Mouse (Mus musculus): ENCODE data around the gene Tln1. TPM values are rescaled to one million over a fixed set of nuclear protein-coding genes. Genes with fewer than 3 reads are reported as not detected.

The Tln1 gene
- polyA plus RNA-seq, 1 experiment from 2014 or later, result 90.9 TPM

GRCm38 (mm10) chr4:43512653-43513052, 49.8 kb downstream of the Tln1 start:
- 46% methylated on average over 7 of the region's 7 CpGs for WGBS
- no peak for ATAC-seq (ENCODE audit: insufficient number of reproducible peaks, insufficient read depth, low FRiP score, low read depth)
- Histone ChIP-seq H3K9me3 (ENCODE audit: control insufficient read depth, low read length) (no peaks in the 10 kb centered on the region), H3K9ac (ENCODE audit: low read length) (peak overlapping the region; percentile 16; the same call in 1 of the 2 replicates), H3K27ac (replicated peaks in 1 of 2; ENCODE audit: control insufficient read depth in 1 of 2, insufficient read depth in 1 of 2, low read depth in 2 of 2, low read length in 2 of 2) (no peak overlapping the region), H3K4me3 (ENCODE audit: control insufficient read depth in 1 of 2, insufficient read depth in 1 of 2, low read depth in 1 of 2, low read length in 2 of 2) (no peak overlapping the region), H3K4me2 (ENCODE audit: low read length) (no peak overlapping the region), H3K4me1 (ENCODE audit: control insufficient read depth in 2 of 2, insufficient read depth in 2 of 2, low read length in 2 of 2) (peaks cover 15 to 35% of the 10 kb centered on the region in 2 experiments), H3K27me3 (ENCODE audit: control insufficient read depth, insufficient read depth, low read length) (no peaks in the 10 kb centered on the region), H3K36me3 (ENCODE audit: control insufficient read depth, insufficient read depth, low read length) (peaks cover 30% of the 10 kb centered on the region)

GRCm38 (mm10) chr4:43511675-43512454, 50.6 kb downstream of the Tln1 start:
- Histone ChIP-seq H3K4me3 (ENCODE audit: control insufficient read depth in 1 of 2, insufficient read depth in 1 of 2, low read depth in 1 of 2, low read length in 2 of 2) (no peak overlapping the region), H3K9ac (ENCODE audit: low read length) (no peak overlapping the region), H3K4me2 (ENCODE audit: low read length) (0 out of 2 replicates have a peak overlapping the region, but pooled peaks have one; percentile 13), H3K27me3 (ENCODE audit: control insufficient read depth, insufficient read depth, low read length) (no peaks in the 10 kb centered on the region), H3K9me3 (ENCODE audit: control insufficient read depth, low read length) (no peaks in the 10 kb centered on the region), H3K4me1 (ENCODE audit: control insufficient read depth in 2 of 2, insufficient read depth in 2 of 2, low read length in 2 of 2) (peaks cover 16 to 35% of the 10 kb centered on the region in 2 experiments), H3K36me3 (ENCODE audit: control insufficient read depth, insufficient read depth, low read length) (peaks cover 23% of the 10 kb centered on the region), H3K27ac (replicated peaks in 1 of 2; ENCODE audit: control insufficient read depth in 1 of 2, insufficient read depth in 1 of 2, low read depth in 2 of 2, low read length in 2 of 2) (no peak overlapping the region)
- ATAC-seq (ENCODE audit: insufficient number of reproducible peaks, insufficient read depth, low FRiP score, low read depth), result no peak
- WGBS, result 42% methylated on average over 19 of the region's 19 CpGs

DNA sequence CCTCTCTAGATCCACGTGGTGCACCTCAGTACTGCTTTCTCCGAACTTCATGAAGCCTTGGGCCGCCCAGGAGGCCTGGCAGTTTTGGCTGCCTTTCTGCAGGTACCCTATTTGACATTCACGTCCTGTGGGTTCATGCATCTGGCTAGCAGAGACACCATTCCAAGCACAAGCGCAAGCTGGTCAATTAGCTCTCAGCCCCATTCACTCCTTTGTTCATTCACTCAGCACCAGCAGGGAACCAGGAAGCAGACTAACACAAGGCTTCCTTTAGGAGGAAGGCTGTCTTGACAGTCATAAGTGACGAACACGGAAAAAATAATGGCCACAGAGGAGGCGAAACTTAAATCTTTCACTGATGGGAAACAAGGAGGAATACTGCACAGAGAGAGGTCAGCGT, 53.4 kb downstream of the Tln1 start:
- H3K4me3 ChIP-seq (ENCODE audit: control insufficient read depth in 1 of 2, insufficient read depth in 1 of 2, low read depth in 1 of 2, low read length in 2 of 2), result peak overlapping the region; percentile 55 to 74
- no peaks in the 10 kb centered on the region for H3K27me3 ChIP-seq (ENCODE audit: control insufficient read depth, insufficient read depth, low read length)
- peaks cover 12 to 21% of the 10 kb centered on the region in 2 experiments for H3K4me1 ChIP-seq (ENCODE audit: control insufficient read depth in 2 of 2, insufficient read depth in 2 of 2, low read length in 2 of 2)
- no peak overlapping the region for H3K27ac ChIP-seq (replicated peaks in 1 of 2; ENCODE audit: control insufficient read depth in 1 of 2, insufficient read depth in 1 of 2, low read depth in 2 of 2, low read length in 2 of 2)
- H3K4me2 ChIP-seq (ENCODE audit: low read length), result peak overlapping the region; percentile 91
- ATAC-seq (ENCODE audit: insufficient number of reproducible peaks, insufficient read depth, low FRiP score, low read depth), result no peak
- no peaks in the 10 kb centered on the region for H3K9me3 ChIP-seq (ENCODE audit: control insufficient read depth, low read length)
- no peaks in the 10 kb centered on the region for H3K36me3 ChIP-seq (ENCODE audit: control insufficient read depth, insufficient read depth, low read length)
- WGBS, result 36% methylated on average over 9 of the region's 9 CpGs
- H3K9ac ChIP-seq (ENCODE audit: low read length), result peak overlapping the region; percentile 76

DNA sequence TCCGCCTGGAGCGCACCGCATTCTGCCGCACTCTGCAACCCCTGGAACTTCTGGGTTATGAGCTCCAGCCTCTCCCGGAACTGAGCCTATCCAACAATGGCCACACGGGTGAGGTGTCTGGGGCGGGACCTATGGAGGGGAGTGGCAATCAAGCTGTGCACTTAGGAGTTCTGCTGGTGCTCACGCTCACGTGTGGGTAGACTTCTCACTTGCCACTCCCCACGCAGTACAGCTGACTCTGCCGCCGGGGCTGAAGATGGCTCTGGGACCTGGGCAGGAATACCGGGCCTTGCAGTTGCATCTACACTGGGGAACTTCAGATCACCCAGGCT, 53.9 kb downstream of the Tln1 start:
- Histone ChIP-seq H3K4me2 (ENCODE audit: low read length) (peak overlapping the region; percentile 91), H3K4me3 (ENCODE audit: control insufficient read depth in 1 of 2, insufficient read depth in 1 of 2, low read depth in 1 of 2, low read length in 2 of 2) (peak overlapping the region; percentile 55 to 74), H3K9ac (ENCODE audit: low read length) (peak overlapping the region; percentile 76), H3K27me3 (ENCODE audit: control insufficient read depth, insufficient read depth, low read length) (no peaks in the 10 kb centered on the region), H3K36me3 (ENCODE audit: control insufficient read depth, insufficient read depth, low read length) (no peaks in the 10 kb centered on the region), H3K4me1 (ENCODE audit: control insufficient read depth in 2 of 2, insufficient read depth in 2 of 2, low read length in 2 of 2) (peaks cover 12 to 18% of the 10 kb centered on the region in 2 experiments), H3K9me3 (ENCODE audit: control insufficient read depth, low read length) (no peaks in the 10 kb centered on the region), H3K27ac (replicated peaks in 1 of 2; ENCODE audit: control insufficient read depth in 1 of 2, insufficient read depth in 1 of 2, low read depth in 2 of 2, low read length in 2 of 2) (peak overlapping the region; percentile 63 to 69; a peak in 3 of 4 replicates)
- ATAC-seq (ENCODE audit: insufficient number of reproducible peaks, insufficient read depth, low FRiP score, low read depth), result peak; percentile 77
- 2% methylated on average over 13 of the region's 13 CpGs for WGBS

DNA sequence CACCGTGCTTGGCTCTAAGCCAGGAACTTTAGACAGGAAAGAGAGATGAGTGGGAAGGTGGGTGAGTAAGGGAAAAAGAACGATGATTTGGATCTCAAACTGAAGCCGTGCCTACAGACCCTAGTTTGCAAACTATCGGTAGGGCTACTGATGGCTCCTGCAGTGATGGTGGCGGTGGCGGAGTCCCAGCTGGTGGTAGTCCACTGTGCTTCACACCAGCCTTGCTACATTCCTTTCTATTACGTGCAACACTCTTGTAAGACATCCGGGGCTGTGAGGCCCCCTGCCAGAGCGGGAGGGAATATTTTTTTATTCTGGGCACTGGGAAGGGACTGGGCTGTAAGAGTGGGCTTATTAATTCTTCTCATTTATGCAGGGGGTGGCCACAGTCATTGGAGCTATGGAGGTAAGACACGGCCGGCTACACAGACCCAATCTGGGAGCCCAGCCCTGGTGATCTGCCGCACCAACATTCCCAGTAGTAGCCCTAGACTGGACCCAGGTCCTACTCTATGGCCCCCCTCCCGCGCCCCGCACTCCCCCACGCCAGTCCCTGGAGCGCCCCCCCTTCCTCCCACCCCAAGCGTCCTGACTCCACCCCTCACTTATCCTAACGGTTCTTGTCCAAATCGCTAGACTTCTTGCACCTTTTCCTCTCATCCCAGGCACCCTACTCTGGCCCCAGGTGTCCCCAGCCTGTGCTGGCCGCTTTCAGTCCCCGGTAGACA, 54.4 kb downstream of the Tln1 start:
- no peaks in the 10 kb centered on the region for H3K36me3 ChIP-seq (ENCODE audit: control insufficient read depth, insufficient read depth, low read length)
- peak overlapping the region; percentile 63 to 69; a peak in 3 of 4 replicates for H3K27ac ChIP-seq (replicated peaks in 1 of 2; ENCODE audit: control insufficient read depth in 1 of 2, insufficient read depth in 1 of 2, low read depth in 2 of 2, low read length in 2 of 2)
- 4% methylated on average over 21 of the region's 22 CpGs for WGBS
- no peaks in the 10 kb centered on the region for H3K27me3 ChIP-seq (ENCODE audit: control insufficient read depth, insufficient read depth, low read length)
- peaks cover 12 to 18% of the 10 kb centered on the region in 2 experiments for H3K4me1 ChIP-seq (ENCODE audit: control insufficient read depth in 2 of 2, insufficient read depth in 2 of 2, low read length in 2 of 2)
- H3K9ac ChIP-seq (ENCODE audit: low read length), result peak overlapping the region; percentile 76
- no peaks in the 10 kb centered on the region for H3K9me3 ChIP-seq (ENCODE audit: control insufficient read depth, low read length)
- ATAC-seq (ENCODE audit: insufficient number of reproducible peaks, insufficient read depth, low FRiP score, low read depth), result peak; percentile 25; the same call in 1 of the 2 replicates
- H3K4me2 ChIP-seq (ENCODE audit: low read length), result peak overlapping the region; percentile 91
- H3K4me3 ChIP-seq (ENCODE audit: control insufficient read depth in 1 of 2, insufficient read depth in 1 of 2, low read depth in 1 of 2, low read length in 2 of 2), result peak overlapping the region; percentile 55 to 74

DNA sequence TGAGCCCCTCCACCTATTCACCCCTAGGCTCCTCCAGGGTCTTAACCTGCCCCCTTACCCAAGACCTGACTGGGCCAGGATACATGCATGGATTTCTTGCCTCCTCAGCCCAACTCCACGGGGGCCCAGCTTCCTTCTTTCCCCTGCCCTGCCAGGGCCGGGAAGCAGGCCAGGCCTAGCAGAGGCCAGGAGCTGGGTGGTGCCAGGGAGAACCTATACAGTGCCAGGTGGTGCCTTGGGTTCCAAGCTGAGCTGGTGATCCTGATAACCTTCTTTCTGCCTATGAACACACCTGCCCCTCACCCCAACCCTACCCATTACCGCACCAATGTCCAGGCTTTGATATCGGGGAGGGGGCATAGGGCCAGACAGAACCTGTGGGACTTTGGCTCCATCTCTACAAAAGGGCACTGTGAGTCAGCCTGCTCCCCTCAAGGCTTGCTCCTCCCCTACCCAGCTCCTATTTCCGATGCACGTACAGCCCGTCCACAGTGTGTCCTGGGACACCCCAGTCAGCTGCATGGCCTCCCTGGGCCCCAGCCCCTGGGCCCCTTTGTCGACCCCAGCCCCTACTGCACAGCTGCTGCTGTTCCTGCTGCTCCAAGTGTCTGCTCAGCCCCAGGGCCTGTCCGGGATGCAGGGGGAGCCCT, 55.8 kb downstream of the Tln1 start, which contains the start of gene Car9:
TSS of gene Car9 (plus strand) at position 431 of the 650 bp plus-strand sequence.
- Histone ChIP-seq H3K36me3 (ENCODE audit: control insufficient read depth, insufficient read depth, low read length) (no peaks in the 10 kb centered on the region), H3K9me3 (ENCODE audit: control insufficient read depth, low read length) (no peaks in the 10 kb centered on the region), H3K27me3 (ENCODE audit: control insufficient read depth, insufficient read depth, low read length) (no peaks in the 10 kb centered on the region), H3K4me2 (ENCODE audit: low read length) (peak within 1 kb of the TSS; percentile 91), H3K4me3 (ENCODE audit: control insufficient read depth in 1 of 2, insufficient read depth in 1 of 2, low read depth in 1 of 2, low read length in 2 of 2) (peak within 1 kb of the TSS; percentile 55 to 74), H3K4me1 (ENCODE audit: control insufficient read depth in 2 of 2, insufficient read depth in 2 of 2, low read length in 2 of 2) (peaks cover 10 to 12% of the 10 kb centered on the region in 2 experiments), H3K27ac (replicated peaks in 1 of 2; ENCODE audit: control insufficient read depth in 1 of 2, insufficient read depth in 1 of 2, low read depth in 2 of 2, low read length in 2 of 2) (no peak within 1 kb of the TSS), H3K9ac (ENCODE audit: low read length) (peak within 1 kb of the TSS; percentile 76; the same call in 1 of the 2 replicates)
- WGBS, result 71% methylated on average over 9 of the region's 9 CpGs
- no peak for ATAC-seq (ENCODE audit: insufficient number of reproducible peaks, insufficient read depth, low FRiP score, low read depth)

DNA sequence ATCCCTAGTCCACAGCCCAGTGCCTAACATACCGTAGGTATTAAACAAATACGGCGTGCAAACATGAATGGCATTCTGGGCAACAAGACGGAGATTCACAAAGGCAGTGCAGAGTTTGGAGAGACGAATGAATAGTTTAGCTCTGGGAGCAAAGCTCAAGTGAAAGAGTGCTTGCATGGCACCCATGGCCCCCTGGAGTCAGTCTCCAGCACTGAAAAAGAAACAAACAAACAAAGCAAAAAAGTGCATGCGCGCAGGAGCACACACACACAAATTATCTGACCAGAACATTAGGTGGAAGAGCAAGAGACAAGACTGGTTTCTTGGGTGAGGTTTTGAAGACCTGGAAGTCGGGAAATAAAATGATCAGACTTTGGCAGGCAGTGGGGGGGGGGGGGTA, 56.4 kb downstream of the Tln1 start:
- Histone ChIP-seq H3K27me3 (ENCODE audit: control insufficient read depth, insufficient read depth, low read length) (no peaks in the 10 kb centered on the region), H3K9me3 (ENCODE audit: control insufficient read depth, low read length) (no peaks in the 10 kb centered on the region), H3K27ac (replicated peaks in 1 of 2; ENCODE audit: control insufficient read depth in 1 of 2, insufficient read depth in 1 of 2, low read depth in 2 of 2, low read length in 2 of 2) (no peak overlapping the region), H3K4me3 (ENCODE audit: control insufficient read depth in 1 of 2, insufficient read depth in 1 of 2, low read depth in 1 of 2, low read length in 2 of 2) (no peak overlapping the region), H3K9ac (ENCODE audit: low read length) (no peak overlapping the region), H3K4me2 (ENCODE audit: low read length) (no peak overlapping the region), H3K36me3 (ENCODE audit: control insufficient read depth, insufficient read depth, low read length) (no peaks in the 10 kb centered on the region), H3K4me1 (ENCODE audit: control insufficient read depth in 2 of 2, insufficient read depth in 2 of 2, low read length in 2 of 2) (peaks cover 10 to 12% of the 10 kb centered on the region in 2 experiments)
- ATAC-seq (ENCODE audit: insufficient number of reproducible peaks, insufficient read depth, low FRiP score, low read depth), result no peak
- WGBS, result 86% methylated on average over 8 of the region's 8 CpGs

All from heart, embryonic 14.5 days (tissue).